Mouse (Mus musculus): ENCODE data around the gene Tmem140. TPM values are rescaled to one million over a fixed set of nuclear protein-coding genes. Genes with fewer than 3 reads are reported as not detected.

Tmem140 gene
- 7.7 and 10.6 TPM in 2 replicates for total RNA-seq (2014; rRNA removed; ENCODE audit: low replicate concordance)
- polyA plus RNA-seq (2015; fragmentation: Nextera tagmentation; extraction: Ambion mirVana), result 5.3 and 6.1 TPM in 2 replicates

DNA sequence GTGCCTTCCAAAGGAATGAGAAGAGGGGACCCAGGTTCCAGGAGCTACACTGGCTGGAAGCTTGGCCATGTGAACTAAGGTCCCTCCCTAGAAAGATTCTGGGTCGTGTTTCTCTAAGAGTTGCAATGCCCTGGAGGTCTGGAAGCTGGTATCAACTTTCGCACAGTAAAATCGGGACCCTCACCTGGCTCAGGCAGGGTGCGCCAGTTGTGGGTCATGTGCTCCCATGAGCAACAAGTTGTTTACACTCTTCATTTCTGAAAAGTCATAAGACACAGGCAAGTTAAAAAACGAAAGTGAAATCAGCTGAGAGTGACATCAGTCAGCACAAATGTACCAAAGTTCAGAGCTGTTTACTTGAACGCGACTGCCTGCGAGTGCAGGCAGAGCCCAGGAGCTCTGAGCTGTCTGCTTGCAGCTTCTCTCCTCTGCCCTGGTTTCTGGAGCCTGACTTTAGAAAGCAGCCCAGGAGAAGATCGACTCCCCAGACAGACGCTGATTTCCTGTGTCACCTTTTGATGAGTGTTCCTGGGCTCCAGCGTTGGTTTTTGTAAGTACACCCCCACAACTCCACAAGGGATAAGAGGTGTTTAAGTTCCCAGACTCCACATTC, at the start of gene Tmem140:
TSS of gene Tmem140 (plus strand) at position 356 of the 613 bp plus-strand sequence.
- TF ChIP-seq CTCF (IDR thresholded peaks at IDR 0.05; ENCODE audit: low read depth), result no peak
- TF ChIP-seq EP300 (IDR thresholded peaks at IDR 0.05; ENCODE audit: low read depth), result peak; percentile 81
- Histone ChIP-seq H3K27me3 (ENCODE audit: control insufficient read depth, insufficient read depth, low read length) (no peaks in the 10 kb centered on the region), H3K4me2 (ENCODE audit: low read depth, low read length) (peak within 1 kb of the TSS; percentile 66), H3K4me3 (ENCODE audit: low read depth, low read length) (peak within 1 kb of the TSS; percentile 43), H3K27ac (ENCODE audit: low read depth) (peak within 1 kb of the TSS; percentile 77), H3K36me3 (replicated peaks; ENCODE audit: control insufficient read depth, insufficient read depth, low read length) (no peaks in the 10 kb centered on the region), H3K9me3 (replicated peaks; ENCODE audit: control insufficient read depth, low read length) (no peaks in the 10 kb centered on the region), H3K9ac (replicated peaks; ENCODE audit: low read depth, low read length) (peak within 1 kb of the TSS; percentile 57), H3K4me1 (ENCODE audit: control insufficient read depth, insufficient read depth) (peaks cover 13% of the 10 kb centered on the region)
- 21% methylated on average over 11 of the region's 11 CpGs for WGBS
- DNase-seq (ENCODE audit: low spot score), result peak; percentile 72
- peak; percentile 45; the same call in 1 of the 2 replicates for ATAC-seq (ENCODE audit: insufficient read depth, low read depth)

DNA sequence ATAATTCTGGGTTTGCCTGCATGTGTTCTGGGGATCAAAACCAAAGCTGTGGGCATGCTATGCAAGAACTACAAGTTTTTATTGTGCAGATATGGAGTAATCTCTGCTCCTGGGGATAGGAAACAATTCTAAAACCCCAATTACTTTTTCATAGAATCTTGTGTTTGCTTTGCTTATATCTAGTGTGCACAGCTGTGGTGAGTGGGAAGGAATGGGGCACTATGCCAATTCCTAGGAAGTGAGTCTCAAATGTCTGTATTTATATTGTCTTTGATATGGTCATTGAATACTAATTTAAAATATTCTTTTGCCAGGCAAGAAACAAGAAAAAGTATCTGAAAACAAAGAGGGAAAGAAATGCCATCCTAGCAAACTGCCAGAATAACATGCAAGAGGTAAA, 38.5 kb upstream of the Tmem140 start:
- H3K36me3 ChIP-seq (replicated peaks; ENCODE audit: control insufficient read depth, insufficient read depth, low read length), result no peaks in the 10 kb centered on the region
- no peaks in the 10 kb centered on the region for H3K27me3 ChIP-seq (ENCODE audit: control insufficient read depth, insufficient read depth, low read length)
- H3K9ac ChIP-seq (replicated peaks; ENCODE audit: low read depth, low read length), result no peak overlapping the region
- H3K27ac ChIP-seq (ENCODE audit: low read depth), result no peak overlapping the region
- no peak overlapping the region for H3K4me2 ChIP-seq (ENCODE audit: low read depth, low read length)
- DNase-seq (ENCODE audit: low spot score) (peak; percentile 24), ATAC-seq (ENCODE audit: insufficient read depth, low read depth) (no peak)
- 0 out of 2 replicates have a peak, but pooled peaks cover 6% of the 10 kb centered on the region for H3K9me3 ChIP-seq (replicated peaks; ENCODE audit: control insufficient read depth, low read length)
- no peaks in the 10 kb centered on the region for H3K4me1 ChIP-seq (ENCODE audit: control insufficient read depth, insufficient read depth)
- TF ChIP-seq EP300 (IDR thresholded peaks at IDR 0.05; ENCODE audit: low read depth) (no peak), CTCF (IDR thresholded peaks at IDR 0.05; ENCODE audit: low read depth) (no peak)
- H3K4me3 ChIP-seq (ENCODE audit: low read depth, low read length), result no peak overlapping the region

DNA sequence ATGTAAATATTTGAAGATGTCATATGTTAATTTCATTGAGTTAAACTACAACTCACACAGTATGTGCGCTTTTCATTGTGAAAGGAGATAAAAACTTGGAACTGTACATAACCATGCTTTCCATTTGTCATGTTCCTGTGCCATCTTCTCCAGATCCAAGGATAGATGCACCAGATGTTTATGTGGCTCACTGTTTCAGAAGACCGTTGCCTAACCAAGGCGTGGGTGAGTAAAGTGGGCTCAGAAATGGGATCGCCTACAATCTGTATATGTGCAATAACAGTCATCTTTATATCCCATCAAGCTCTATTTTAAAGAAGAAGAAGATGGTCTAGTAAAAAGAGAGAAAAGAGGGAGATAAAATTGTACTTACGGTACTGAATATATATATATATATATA, 30.6 kb upstream of the Tmem140 start:
- Histone ChIP-seq H3K4me1 (ENCODE audit: control insufficient read depth, insufficient read depth) (no peaks in the 10 kb centered on the region), H3K9ac (replicated peaks; ENCODE audit: low read depth, low read length) (no peak overlapping the region), H3K36me3 (replicated peaks; ENCODE audit: control insufficient read depth, insufficient read depth, low read length) (no peaks in the 10 kb centered on the region), H3K27me3 (ENCODE audit: control insufficient read depth, insufficient read depth, low read length) (no peaks in the 10 kb centered on the region), H3K9me3 (replicated peaks; ENCODE audit: control insufficient read depth, low read length) (no peaks in the 10 kb centered on the region), H3K27ac (ENCODE audit: low read depth) (no peak overlapping the region), H3K4me2 (ENCODE audit: low read depth, low read length) (no peak overlapping the region), H3K4me3 (ENCODE audit: low read depth, low read length) (no peak overlapping the region)
- 90% methylated on average over 5 of the region's 5 CpGs for WGBS
- ATAC-seq (ENCODE audit: insufficient read depth, low read depth) (no peak), DNase-seq (ENCODE audit: low spot score) (no peak)
- TF ChIP-seq CTCF (IDR thresholded peaks at IDR 0.05; ENCODE audit: low read depth) (no peak), EP300 (IDR thresholded peaks at IDR 0.05; ENCODE audit: low read depth) (no peak)

GRCm38 (mm10) chr6:34861546-34862053, 1.3 kb upstream of the Tmem140 start:
- no peak overlapping the region for H3K9ac ChIP-seq (replicated peaks; ENCODE audit: low read depth, low read length)
- DNase-seq (ENCODE audit: low spot score) (no peak), ATAC-seq (ENCODE audit: insufficient read depth, low read depth) (no peak)
- TF ChIP-seq CTCF (IDR thresholded peaks at IDR 0.05; ENCODE audit: low read depth) (no peak), EP300 (IDR thresholded peaks at IDR 0.05; ENCODE audit: low read depth) (no peak)
- H3K27ac ChIP-seq (ENCODE audit: low read depth), result no peak overlapping the region
- H3K36me3 ChIP-seq (replicated peaks; ENCODE audit: control insufficient read depth, insufficient read depth, low read length), result no peaks in the 10 kb centered on the region
- no peaks in the 10 kb centered on the region for H3K27me3 ChIP-seq (ENCODE audit: control insufficient read depth, insufficient read depth, low read length)
- H3K4me3 ChIP-seq (ENCODE audit: low read depth, low read length), result no peak overlapping the region
- H3K9me3 ChIP-seq (replicated peaks; ENCODE audit: control insufficient read depth, low read length), result no peaks in the 10 kb centered on the region
- H3K4me1 ChIP-seq (ENCODE audit: control insufficient read depth, insufficient read depth), result peaks cover 13% of the 10 kb centered on the region
- 85% methylated on average over 11 of the region's 11 CpGs for WGBS
- H3K4me2 ChIP-seq (ENCODE audit: low read depth, low read length), result no peak overlapping the region

- ATAC-seq (ENCODE audit: insufficient read depth, low read depth) (no peak), DNase-seq (ENCODE audit: low spot score) (no peak)
- H3K9me3 ChIP-seq (replicated peaks; ENCODE audit: control insufficient read depth, low read length), result no peaks in the 10 kb centered on the region
- H3K4me2 ChIP-seq (ENCODE audit: low read depth, low read length), result peak overlapping the region; percentile 66
- no peak for TF ChIP-seq EP300 (IDR thresholded peaks at IDR 0.05; ENCODE audit: low read depth)
- no peaks in the 10 kb centered on the region for H3K27me3 ChIP-seq (ENCODE audit: control insufficient read depth, insufficient read depth, low read length)
- H3K27ac ChIP-seq (ENCODE audit: low read depth), result peak overlapping the region; percentile 77
- H3K9ac ChIP-seq (replicated peaks; ENCODE audit: low read depth, low read length), result peak overlapping the region; percentile 57; the same call in 1 of the 2 replicates
- 88% methylated on average over 6 of the region's 6 CpGs for WGBS
- no peaks in the 10 kb centered on the region for H3K36me3 ChIP-seq (replicated peaks; ENCODE audit: control insufficient read depth, insufficient read depth, low read length)
- peak overlapping the region; percentile 43 for H3K4me3 ChIP-seq (ENCODE audit: low read depth, low read length)
- peaks cover 13% of the 10 kb centered on the region for H3K4me1 ChIP-seq (ENCODE audit: control insufficient read depth, insufficient read depth)
These were observed 565 bp upstream of the Tmem140 start for GRCm38 (mm10) chr6:34862381-34862780.
